In genomic region chr14:21051380-21052111, GRCm38 (mm10) we compare ENCODE assay signal across 7 mouse cellular contexts. TPM values are rescaled to one million over a fixed set of nuclear protein-coding genes. Genes with fewer than 3 reads are reported as not detected.
DNase-seq lines count a peak whose midpoint lies in the region; ATAC-seq and TF ChIP-seq lines count a peak whose summit lies in the region.

No protein-coding gene starts in this region.

- no peak for DNase-seq in spleen, adult 2 months (ENCODE audit: low read depth in 1 of 2, low spot score in 2 of 2)
- DNase-seq in spleen, postnatal 14 days (ENCODE audit: low spot score in 2 of 2) = no peak
- no peak for DNase-seq in T-cell, adult 2 months (ENCODE audit: low spot score)
- DNase-seq in frontal cortex, postnatal 10 days (ENCODE audit: low spot score in 2 of 2) = no peak

- 6% methylated on average over 28 of the region's 28 CpGs for whole genome bisulfite sequencing in spleen, adult 2 months
- WGBS in limb, embryonic 15.5 days = 5% methylated on average over 28 of the region's 28 CpGs
- WGBS in stomach, embryonic 15.5 days = 7% methylated on average over 28 of the region's 28 CpGs

- peak overlapping the region; percentile 95 for H3K27ac ChIP-seq in spleen, adult 2 months (ENCODE audit: insufficient read depth, low read length)
- H3K27ac ChIP-seq in limb, embryonic 15.5 days = peak overlapping the region; percentile 94
- peak overlapping the region; percentile 94 for H3K27ac ChIP-seq in stomach, embryonic 15.5 days

- H3K36me3 ChIP-seq in spleen, adult 2 months (ENCODE audit: control insufficient read depth, insufficient read depth, low read length) = no peaks in the 10 kb centered on the region
- peaks cover 11% of the 10 kb centered on the region for H3K36me3 ChIP-seq in erythroblast, embryonic 14.5 days (ENCODE audit: control insufficient read depth)
- no peaks in the 10 kb centered on the region for H3K36me3 ChIP-seq in limb, embryonic 15.5 days
- H3K36me3 ChIP-seq in stomach, embryonic 15.5 days = no peaks in the 10 kb centered on the region

- ATAC-seq in limb, embryonic 15.5 days (ENCODE audit: insufficient number of reproducible peaks, low FRiP score, low TSS enrichment, low read depth) = no peak
- 0 out of 2 replicates have a peak, but pooled peaks have one; percentile 0 for ATAC-seq in stomach, embryonic 15.5 days (ENCODE audit: insufficient read depth, low FRiP score, low read depth)

- no peaks in the 10 kb centered on the region for H3K27me3 ChIP-seq in spleen, adult 2 months (ENCODE audit: control insufficient read depth, insufficient read depth, low read length)
- no peaks in the 10 kb centered on the region for H3K27me3 ChIP-seq in erythroblast, embryonic 14.5 days (ENCODE audit: control insufficient read depth)
- H3K27me3 ChIP-seq in limb, embryonic 15.5 days = no peaks in the 10 kb centered on the region
- H3K27me3 ChIP-seq in stomach, embryonic 15.5 days (replicated peaks) = no peaks in the 10 kb centered on the region

- peak overlapping the region; percentile 85 for H3K9ac ChIP-seq in limb, embryonic 15.5 days
- H3K9ac ChIP-seq in stomach, embryonic 15.5 days = peak overlapping the region; percentile 70

- peaks cover 6% of the 10 kb centered on the region; the same call in 1 of the 2 replicates for H3K9me3 ChIP-seq in erythroblast, embryonic 14.5 days (ENCODE audit: control insufficient read depth, low read length)
- H3K9me3 ChIP-seq in limb, embryonic 15.5 days = no peaks in the 10 kb centered on the region
- no peaks in the 10 kb centered on the region for H3K9me3 ChIP-seq in stomach, embryonic 15.5 days

- TF ChIP-seq POLR2A in spleen, adult 2 months (IDR thresholded peaks at IDR 0.05; ENCODE audit: low read depth, low read length) = no peak

- peak overlapping the region; percentile 94 for H3K4me2 ChIP-seq in limb, embryonic 15.5 days
- peak overlapping the region; percentile 95 for H3K4me2 ChIP-seq in stomach, embryonic 15.5 days

- no peaks in the 10 kb centered on the region for H3K4me1 ChIP-seq in spleen, adult 2 months (ENCODE audit: control insufficient read depth, insufficient read depth, insufficient read length)
- peaks cover 35% of the 10 kb centered on the region for H3K4me1 ChIP-seq in erythroblast, embryonic 14.5 days (ENCODE audit: control insufficient read depth)
- 0 out of 2 replicates have a peak, but pooled peaks cover 5% of the 10 kb centered on the region for H3K4me1 ChIP-seq in limb, embryonic 15.5 days
- 0 out of 2 replicates have a peak, but pooled peaks cover 4% of the 10 kb centered on the region for H3K4me1 ChIP-seq in stomach, embryonic 15.5 days

- TF ChIP-seq CTCF in spleen, adult 2 months (IDR thresholded peaks at IDR 0.05; ENCODE audit: extremely low read depth, insufficient read depth, insufficient read length, insufficient replicate concordance) = no peak

- peak overlapping the region; percentile 72 for H3K4me3 ChIP-seq in spleen, adult 2 months (ENCODE audit: extremely low read depth, insufficient read depth, insufficient read length)
- peak overlapping the region; percentile 98 for H3K4me3 ChIP-seq in erythroblast, embryonic 14.5 days (replicated peaks)
- peak overlapping the region; percentile 92 for H3K4me3 ChIP-seq in limb, embryonic 15.5 days
- peak overlapping the region; percentile 87 for H3K4me3 ChIP-seq in stomach, embryonic 15.5 days (replicated peaks)

RNA-seq across cellular contexts. Expression of gene Ap3m1, which starts 0.8 kb away (rescaled TPM):
- 9.5 and 10.6 TPM in 2 replicates for polyA plus RNA-seq in spleen, adult 2 months (2012; rRNA removed)
- 0.24 and 0.28 TPM in 2 replicates for polyA plus RNA-seq in erythroblast, embryonic 14.5 days (2012)
- 69.4 and 72.4 TPM in 2 replicates for polyA plus RNA-seq in limb, embryonic 15.5 days (2015; fragmentation: Nextera tagmentation; extraction: Ambion mirVana)
- 60.2 and 63.8 TPM in 2 replicates for polyA plus RNA-seq in stomach, embryonic 15.5 days (2015; fragmentation: Nextera tagmentation; extraction: Ambion mirVana)

RNA-seq across cellular contexts. Expression of gene Adk, which starts 0.8 kb away (rescaled TPM):
- 7.7 and 11.0 TPM in 2 replicates for polyA plus RNA-seq in spleen, adult 2 months (2012; rRNA removed)
- 0.38 and 1.0 TPM in 2 replicates for polyA plus RNA-seq in erythroblast, embryonic 14.5 days (2012)
- polyA plus RNA-seq in limb, embryonic 15.5 days (2015; fragmentation: Nextera tagmentation; extraction: Ambion mirVana) = 148 TPM in 2 replicates
- 167 and 178 TPM in 2 replicates for polyA plus RNA-seq in stomach, embryonic 15.5 days (2015; fragmentation: Nextera tagmentation; extraction: Ambion mirVana)

Comparison
In these comparisons a context has a peak if more than half of its experiments do, and no peak if none do; other contexts are left out.
1. RNA of gene Adk, which starts 0.8 kb away (polyA plus RNA-seq): 167 to 178 TPM in stomach, embryonic 15.5 days and 148 TPM in limb, embryonic 15.5 days; 7.7 to 11.0 TPM in spleen, adult 2 months and 0.38 to 1.0 TPM in erythroblast, embryonic 14.5 days; every median in the first group is over 10 times any median in the second.
2. Peak in every context shown above with its lines, with median percentiles within 50 percentile points of each other: H3K27ac ChIP-seq and H3K4me3 ChIP-seq.